Mouse (Mus musculus): ENCODE measurements around the gene Nif3l1. TPM values are rescaled to one million over a fixed set of nuclear protein-coding genes. Genes with fewer than 3 reads are reported as not detected.

Nif3l1 gene
- 10 to 100 TPM in 11 of 26 experiments, 1 to 10 TPM in 15; 3.2 to 22.1 (median 8.9) TPM for total RNA-seq (2018; cell fraction: chromatin; rRNA removed)
- 10 to 100 TPM in 13 of 26 experiments, 1 to 10 TPM in 13; 6.0 to 14.4 (median 10.1) TPM for total RNA-seq (2018; cell fraction: cytosol; rRNA removed)
- total RNA-seq (2018; cell fraction: nucleus; rRNA removed), result 10 to 100 TPM in 10 of 26 experiments, 1 to 10 TPM in 16; 3.1 to 20.1 (median 7.6) TPM
- 9.8 to 16.5 TPM (median 10.5 TPM) in 3 replicates for polyA plus RNA-seq (2018)

- under 1% methylated on average over 33 of the region's 33 CpGs for WGBS (ENCODE audit: missing documents)
- Histone ChIP-seq H3K36me3 (ENCODE audit: inconsistent target) (peaks cover 19% of the 10 kb centered on the region), H3K27ac (peak within 1 kb of the TSS; percentile 77), H3K79me2 (ENCODE audit: inconsistent target) (peaks cover 49% of the 10 kb centered on the region), H3K4me3 (ENCODE audit: inconsistent target) (peak within 1 kb of the TSS; percentile 86)
These were observed at the start of gene Nif3l1, which contains the start of gene Ppil3 for GRCm38 (mm10) chr1:58445143-58445722. Gene Nif3l1 (plus strand): TSS chr1:58445151. Gene Ppil3 (minus strand): TSS chr1:58445486.

- no peak overlapping the region for H3K4me3 ChIP-seq (ENCODE audit: inconsistent target)
- H3K27ac ChIP-seq, result no peak overlapping the region
- peaks cover 47% of the 10 kb centered on the region for H3K36me3 ChIP-seq (ENCODE audit: inconsistent target)
- WGBS (ENCODE audit: missing documents), result 100% methylated on average over 2 of the region's 3 CpGs
- H3K79me2 ChIP-seq (ENCODE audit: inconsistent target), result peaks cover 83% of the 10 kb centered on the region
These were observed 49.6 kb upstream of the Nif3l1 start for GRCm38 (mm10) chr1:58395341-58395740.

- H3K36me3 ChIP-seq (ENCODE audit: inconsistent target), result peaks cover 55% of the 10 kb centered on the region
- peaks cover 82% of the 10 kb centered on the region for H3K79me2 ChIP-seq (ENCODE audit: inconsistent target)
- H3K4me3 ChIP-seq (ENCODE audit: inconsistent target), result no peak overlapping the region
- no peak overlapping the region for H3K27ac ChIP-seq
- WGBS (ENCODE audit: missing documents), result 100% methylated on average over 1 of the region's 1 CpGs
These were observed 48.8 kb upstream of the Nif3l1 start for GRCm38 (mm10) chr1:58396179-58396578.

GRCm38 (mm10) chr1:58397731-58398130 is 47.2 kb upstream of the Nif3l1 start:
- Histone ChIP-seq H3K4me3 (ENCODE audit: inconsistent target) (no peak overlapping the region), H3K79me2 (ENCODE audit: inconsistent target) (peaks cover 69% of the 10 kb centered on the region), H3K27ac (no peak overlapping the region), H3K36me3 (ENCODE audit: inconsistent target) (peaks cover 71% of the 10 kb centered on the region)
- 90% methylated on average over 6 of the region's 6 CpGs for WGBS (ENCODE audit: missing documents)

- Histone ChIP-seq H3K79me2 (ENCODE audit: inconsistent target) (peaks cover 39% of the 10 kb centered on the region), H3K27ac (no peak overlapping the region), H3K4me3 (ENCODE audit: inconsistent target) (no peak overlapping the region), H3K36me3 (ENCODE audit: inconsistent target) (peaks cover 84% of the 10 kb centered on the region)
- WGBS (ENCODE audit: missing documents), result 88% methylated on average over 6 of the region's 6 CpGs
These were observed 43.6 kb upstream of the Nif3l1 start for GRCm38 (mm10) chr1:58401396-58401795.

GRCm38 (mm10) chr1:58403745-58404144 is 41.2 kb upstream of the Nif3l1 start:
- H3K36me3 ChIP-seq (ENCODE audit: inconsistent target), result peaks cover 62% of the 10 kb centered on the region; the same call in 1 of the 2 replicates
- peaks cover 16% of the 10 kb centered on the region; the same call in 1 of the 2 replicates for H3K79me2 ChIP-seq (ENCODE audit: inconsistent target)
- 94% methylated on average over 5 of the region's 5 CpGs for WGBS (ENCODE audit: missing documents)
- no peak overlapping the region for H3K27ac ChIP-seq
- H3K4me3 ChIP-seq (ENCODE audit: inconsistent target), result no peak overlapping the region

- H3K36me3 ChIP-seq (ENCODE audit: inconsistent target), result peaks cover 49% of the 10 kb centered on the region
- H3K27ac ChIP-seq, result no peak overlapping the region
- WGBS (ENCODE audit: missing documents), result 90% methylated on average over 7 of the region's 7 CpGs
- H3K4me3 ChIP-seq (ENCODE audit: inconsistent target), result no peak overlapping the region
- H3K79me2 ChIP-seq (ENCODE audit: inconsistent target), result no peaks in the 10 kb centered on the region
These were observed 37.6 kb upstream of the Nif3l1 start for GRCm38 (mm10) chr1:58407321-58407720.

GRCm38 (mm10) chr1:58408141-58408540 is 36.8 kb upstream of the Nif3l1 start:
- no peak overlapping the region for H3K4me3 ChIP-seq (ENCODE audit: inconsistent target)
- H3K36me3 ChIP-seq (ENCODE audit: inconsistent target), result peaks cover 49% of the 10 kb centered on the region
- 83% methylated on average over 6 of the region's 6 CpGs for WGBS (ENCODE audit: missing documents)
- H3K79me2 ChIP-seq (ENCODE audit: inconsistent target), result no peaks in the 10 kb centered on the region
- no peak overlapping the region for H3K27ac ChIP-seq

- peaks cover 50% of the 10 kb centered on the region for H3K36me3 ChIP-seq (ENCODE audit: inconsistent target)
- no peak overlapping the region for H3K27ac ChIP-seq
- peaks cover 12% of the 10 kb centered on the region for H3K79me2 ChIP-seq (ENCODE audit: inconsistent target)
- WGBS (ENCODE audit: missing documents), result 76% methylated on average over 5 of the region's 5 CpGs
- H3K4me3 ChIP-seq (ENCODE audit: inconsistent target), result no peak overlapping the region
These were observed 35.3 kb upstream of the Nif3l1 start for GRCm38 (mm10) chr1:58409553-58410197.

- H3K79me2 ChIP-seq (ENCODE audit: inconsistent target), result peaks cover 17% of the 10 kb centered on the region
- H3K27ac ChIP-seq, result no peak overlapping the region
- H3K4me3 ChIP-seq (ENCODE audit: inconsistent target), result no peak overlapping the region
- H3K36me3 ChIP-seq (ENCODE audit: inconsistent target), result peaks cover 51% of the 10 kb centered on the region
- 61% methylated on average over 3 of the region's 3 CpGs for WGBS (ENCODE audit: missing documents)
These were observed 34.8 kb upstream of the Nif3l1 start for GRCm38 (mm10) chr1:58410198-58410588.

GRCm38 (mm10) chr1:58410776-58411175 is 34.2 kb upstream of the Nif3l1 start:
- WGBS (ENCODE audit: missing documents), result 93% methylated on average over 7 of the region's 7 CpGs
- H3K27ac ChIP-seq, result no peak overlapping the region
- no peak overlapping the region for H3K4me3 ChIP-seq (ENCODE audit: inconsistent target)
- H3K36me3 ChIP-seq (ENCODE audit: inconsistent target), result peaks cover 57% of the 10 kb centered on the region
- peaks cover 23% of the 10 kb centered on the region for H3K79me2 ChIP-seq (ENCODE audit: inconsistent target)

- WGBS (ENCODE audit: missing documents), result no CpG with 5 or more reads among the region's 1 CpGs
- Histone ChIP-seq H3K79me2 (ENCODE audit: inconsistent target) (peaks cover 69% of the 10 kb centered on the region), H3K36me3 (ENCODE audit: inconsistent target) (peaks cover 83% of the 10 kb centered on the region), H3K27ac (no peak overlapping the region), H3K4me3 (ENCODE audit: inconsistent target) (no peak overlapping the region)
These were observed 29.5 kb upstream of the Nif3l1 start for GRCm38 (mm10) chr1:58415442-58415841.

GRCm38 (mm10) chr1:58416048-58416447 is 28.9 kb upstream of the Nif3l1 start:
- WGBS (ENCODE audit: missing documents), result 54% methylated on average over 2 of the region's 2 CpGs
- no peak overlapping the region for H3K4me3 ChIP-seq (ENCODE audit: inconsistent target)
- no peak overlapping the region for H3K27ac ChIP-seq
- peaks cover 83% of the 10 kb centered on the region for H3K36me3 ChIP-seq (ENCODE audit: inconsistent target)
- H3K79me2 ChIP-seq (ENCODE audit: inconsistent target), result peaks cover 76% of the 10 kb centered on the region

- Histone ChIP-seq H3K79me2 (ENCODE audit: inconsistent target) (peaks cover 91% of the 10 kb centered on the region), H3K4me3 (ENCODE audit: inconsistent target) (no peak overlapping the region), H3K27ac (no peak overlapping the region), H3K36me3 (ENCODE audit: inconsistent target) (peaks cover 49% of the 10 kb centered on the region)
- 83% methylated on average over 10 of the region's 10 CpGs for WGBS (ENCODE audit: missing documents)
These were observed 24.9 kb upstream of the Nif3l1 start for GRCm38 (mm10) chr1:58420032-58420431.

GRCm38 (mm10) chr1:58420961-58421360 is 24.0 kb upstream of the Nif3l1 start:
- Histone ChIP-seq H3K79me2 (ENCODE audit: inconsistent target) (peaks cover 82% of the 10 kb centered on the region), H3K4me3 (ENCODE audit: inconsistent target) (no peak overlapping the region), H3K27ac (no peak overlapping the region), H3K36me3 (ENCODE audit: inconsistent target) (peaks cover 40% of the 10 kb centered on the region)
- 44% methylated on average over 7 of the region's 7 CpGs for WGBS (ENCODE audit: missing documents)

Measured in macrophage (primary cell).